Mouse (Mus musculus) thymus, postnatal 36 days (tissue): ENCODE measurements around the gene Ccdc106.
"Not testable (repeated sequence)": the region's sequence is repeated elsewhere in the genome, so short reads cannot be mapped to it uniquely, and the experiment has no call there.

Source experiments
- DNase-seq, 2 experiments: peaks; one replicate each; pipeline ENCODE4 v3.0.0; 2022; ENCODE audit warnings: mixed read lengths in 2 of 2

The Ccdc106 gene

GRCm38 (mm10) chr7:5020000-5020681, at the start of gene Ccdc106, which contains the start of gene Zfp865:
TSS of gene Ccdc106 (plus strand) at chr7:5020553.
TSS of gene Zfp865 (plus strand) at chr7:5020376.
- DNase-seq = peak; percentile 99 to 100

- no peak for DNase-seq
Measured at GRCm38 (mm10) chr7:4971068-4971467, 49.3 kb upstream of the Ccdc106 start, which contains the start of gene Sbk3. TSS of gene Sbk3 (minus strand) at chr7:4971168.

GRCm38 (mm10) chr7:4971710-4972109, 48.6 kb upstream of the Ccdc106 start:
- no peak for DNase-seq

- DNase-seq = no peak
Measured at GRCm38 (mm10) chr7:4972321-4973047, 47.9 kb upstream of the Ccdc106 start.

- no peak for DNase-seq
Measured at GRCm38 (mm10) chr7:4975455-4975854, 44.9 kb upstream of the Ccdc106 start.

GRCm38 (mm10) chr7:4976832-4977231, 43.5 kb upstream of the Ccdc106 start:
- DNase-seq = no peak

GRCm38 (mm10) chr7:4988250-4988649, 32.1 kb upstream of the Ccdc106 start:
- DNase-seq = no peak

- peak in 1 of 2 experiments; percentile 16 for DNase-seq
Measured at GRCm38 (mm10) chr7:4993347-4993998, 26.9 kb upstream of the Ccdc106 start.

- peak in 1 of 2 experiments; percentile 26 for DNase-seq
Measured at GRCm38 (mm10) chr7:4993999-4994788, 26.2 kb upstream of the Ccdc106 start.

GRCm38 (mm10) chr7:4995268-4996002, 24.9 kb upstream of the Ccdc106 start:
- no peak for DNase-seq

- peak; percentile 88 for DNase-seq
Measured at GRCm38 (mm10) chr7:4996003-4996895, 24.1 kb upstream of the Ccdc106 start, which contains the start of gene Zfp579. TSS of gene Zfp579 (minus strand) at chr7:4996158.

GRCm38 (mm10) chr7:4996934-4997333, 23.4 kb upstream of the Ccdc106 start:
- no peak for DNase-seq

GRCm38 (mm10) chr7:4999876-5000275, 20.5 kb upstream of the Ccdc106 start:
- DNase-seq = peak; percentile 40 to 44

GRCm38 (mm10) chr7:5002876-5003275, 17.5 kb upstream of the Ccdc106 start:
- not testable (repeated sequence) for DNase-seq

- DNase-seq = no peak
Measured at GRCm38 (mm10) chr7:5008229-5008628, 12.1 kb upstream of the Ccdc106 start.

- DNase-seq = peak in 1 of 2 experiments; percentile 20
Measured at GRCm38 (mm10) chr7:5012681-5013513, 7.5 kb upstream of the Ccdc106 start.

GRCm38 (mm10) chr7:5014251-5015117, 5.9 kb upstream of the Ccdc106 start, which contains the start of the genes Zfp524 and Fiz1:
TSS of gene Zfp524 (plus strand) at chr7:5014415.
TSS of gene Fiz1 (minus strand) at chr7:5014697.
- DNase-seq = peak; percentile 96 to 97
